Mouse (Mus musculus) midbrain, embryonic 11.5 days (tissue): Measurements from ENCODE around the gene Nt5c. TPM values are rescaled to one million over a fixed set of nuclear protein-coding genes. Genes with fewer than 3 reads are reported as not detected.
A peak's percentile ranks its signal among the peaks of the same experiment; 100 is the strongest.

Source experiments
- ATAC-seq: fragments of 200-750 bp; cut with Nextera tagmentation; 2 replicates; pipeline ENCODE4 v1.8.0; 2017; ENCODE audit warnings: moderate TSS enrichment, moderate library complexity; ENCODE audit not compliant: low FRiP score
- DNase-seq: peaks from one replicate; pipeline ENCODE4 v3.0.0; 2015; ENCODE audit warnings: low spot score; ENCODE audit errors: missing footprints
- H3K27ac ChIP-seq: fragments of 300-500 bp; sonication (generic); 2 replicates; pipeline ENCODE4 v1.5.1; 2014; ENCODE audit warnings: low read depth, low read length
- H3K27me3 ChIP-seq: fragments of 300-500 bp; sonication (generic); 2 replicates; pipeline ENCODE4 v1.6.1; 2014; ENCODE audit warnings: mild to moderate bottlenecking, low read length, moderate library complexity, mixed read lengths; ENCODE audit not compliant: control insufficient read depth, insufficient read depth
- H3K36me3 ChIP-seq: fragments of 300-500 bp; sonication (generic); 2 replicates; pipeline ENCODE4 v1.6.1; 2014; ENCODE audit warnings: mild to moderate bottlenecking, low read length, moderate library complexity, mixed read lengths; ENCODE audit not compliant: control insufficient read depth, insufficient read depth
- H3K4me1 ChIP-seq: fragments of 300-500 bp; sonication (generic); 2 replicates; pipeline ENCODE4 v1.6.1; 2014; ENCODE audit warnings: low read length; ENCODE audit not compliant: control insufficient read depth, insufficient read depth
- H3K4me2 ChIP-seq: fragments of 300-500 bp; sonication (generic); 2 replicates; pipeline ENCODE4 v1.6.1; 2014; ENCODE audit warnings: mild to moderate bottlenecking, moderate library complexity
- H3K4me3 ChIP-seq: fragments of 300-500 bp; sonication (generic); 2 replicates; pipeline ENCODE4 v1.5.1; 2014; ENCODE audit warnings: low read depth, low read length
- H3K9ac ChIP-seq: fragments of 300-500 bp; sonication (generic); 2 replicates; pipeline ENCODE4 v1.6.1; 2014; ENCODE audit warnings: low read length
- H3K9me3 ChIP-seq: fragments of 300-500 bp; sonication (generic); 2 replicates; pipeline ENCODE4 v1.6.1; 2016; ENCODE audit warnings: low read length; ENCODE audit not compliant: control insufficient read depth
- WGBS: fragments of 180-500 bp; shearing (Covaris S2); extraction: QIAGEN DNeasy Blood & Tissue Kit; methylation state at CpG from one replicate; pipeline ENCODE4 v1.1.7; 2014; 5-methylcytosine and 5-hydroxymethylcytosine counted together
- microRNA-seq: library from miRNA; unstranded; fragments of <30 nt; microRNA quantifications from one replicate; pipeline ENCODE4, GENCODE M21; 2017
- polyA plus RNA-seq: library from polyadenylated mRNA; unstranded; fragments of >200 nt; fragmentation: Nextera tagmentation; extraction: Ambion mirVana; gene quantifications from 2 replicates; pipeline ENCODE4 v1.2.1, GENCODE M21; 2014

Nt5c gene
- polyA plus RNA-seq, 1 experiment from 2014 or later, result 69.8 TPM

GRCm38 (mm10) chr11:115451781-115452241 lies 39.9 kb downstream of the Nt5c start:
- H3K4me3 ChIP-seq, result no peak overlapping the region
- H3K27me3 ChIP-seq, result no peaks in the 10 kb centered on the region
- H3K9me3 ChIP-seq, result no peaks in the 10 kb centered on the region
- H3K4me1 ChIP-seq, result no peaks in the 10 kb centered on the region
- ATAC-seq (no peak), DNase-seq (peak; percentile 78)
- no peak overlapping the region for H3K9ac ChIP-seq
- H3K4me2 ChIP-seq, result no peak overlapping the region
- no peaks in the 10 kb centered on the region for H3K36me3 ChIP-seq
- H3K27ac ChIP-seq, result no peak overlapping the region
- 90% methylated on average over 8 of the region's 8 CpGs for WGBS

DNA sequence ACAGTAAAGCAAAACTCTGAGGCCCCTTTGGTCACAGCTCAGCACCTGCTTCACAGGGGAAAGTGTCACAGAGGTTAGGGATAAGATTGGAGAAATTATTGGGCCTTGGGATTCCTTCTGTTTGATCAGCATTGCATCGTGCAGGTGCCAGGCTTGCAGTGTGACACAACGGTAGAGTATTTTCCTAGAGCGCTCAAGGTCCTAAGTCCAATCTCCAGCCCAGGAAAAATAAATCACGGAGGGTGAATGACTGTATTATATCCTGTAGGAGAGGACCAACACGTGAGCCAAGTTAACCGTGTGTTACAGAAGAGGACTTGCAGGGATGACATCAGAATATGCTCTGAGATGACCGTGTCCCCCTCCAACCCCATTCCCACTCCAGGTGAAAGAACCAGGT lies 41.5 kb downstream of the Nt5c start:
- no peaks in the 10 kb centered on the region for H3K36me3 ChIP-seq
- 94% methylated on average over 7 of the region's 7 CpGs for WGBS
- no peak overlapping the region for H3K4me3 ChIP-seq
- H3K4me2 ChIP-seq, result no peak overlapping the region
- ATAC-seq (no peak), DNase-seq (no peak)
- H3K9ac ChIP-seq, result no peak overlapping the region
- H3K4me1 ChIP-seq, result no peaks in the 10 kb centered on the region
- no peak overlapping the region for H3K27ac ChIP-seq
- H3K9me3 ChIP-seq, result no peaks in the 10 kb centered on the region
- no peaks in the 10 kb centered on the region for H3K27me3 ChIP-seq

GRCm38 (mm10) chr11:115448998-115449397 lies 42.7 kb downstream of the Nt5c start:
- H3K4me2 ChIP-seq, result no peak overlapping the region
- DNase-seq, result no peak
- no peak overlapping the region for H3K27ac ChIP-seq
- no peaks in the 10 kb centered on the region for H3K9me3 ChIP-seq
- no peaks in the 10 kb centered on the region for H3K4me1 ChIP-seq
- no peaks in the 10 kb centered on the region for H3K36me3 ChIP-seq
- H3K27me3 ChIP-seq, result no peaks in the 10 kb centered on the region
- no peak for ATAC-seq
- 65% methylated on average over 7 of the region's 7 CpGs for WGBS
- no peak overlapping the region for H3K4me3 ChIP-seq
- H3K9ac ChIP-seq, result no peak overlapping the region

GRCm38 (mm10) chr11:115448075-115448474 lies 43.6 kb downstream of the Nt5c start:
- Histone ChIP-seq H3K9ac (no peak overlapping the region), H3K9me3 (no peaks in the 10 kb centered on the region), H3K4me2 (no peak overlapping the region), H3K27ac (no peak overlapping the region), H3K4me1 (no peaks in the 10 kb centered on the region), H3K36me3 (no peaks in the 10 kb centered on the region), H3K4me3 (no peak overlapping the region), H3K27me3 (no peaks in the 10 kb centered on the region)
- 83% methylated on average over 16 of the region's 16 CpGs for WGBS
- DNase-seq, result no peak
- no peak for ATAC-seq

GRCm38 (mm10) chr11:115447321-115447885 lies 44.3 kb downstream of the Nt5c start:
- no peak overlapping the region for H3K9ac ChIP-seq
- no peaks in the 10 kb centered on the region for H3K4me1 ChIP-seq
- 83% methylated on average over 11 of the region's 11 CpGs for WGBS
- H3K9me3 ChIP-seq, result no peaks in the 10 kb centered on the region
- no peaks in the 10 kb centered on the region for H3K27me3 ChIP-seq
- no peaks in the 10 kb centered on the region for H3K36me3 ChIP-seq
- no peak for ATAC-seq
- peak; percentile 64 for DNase-seq
- H3K27ac ChIP-seq, result no peak overlapping the region
- no peak overlapping the region for H3K4me3 ChIP-seq
- H3K4me2 ChIP-seq, result no peak overlapping the region

DNA sequence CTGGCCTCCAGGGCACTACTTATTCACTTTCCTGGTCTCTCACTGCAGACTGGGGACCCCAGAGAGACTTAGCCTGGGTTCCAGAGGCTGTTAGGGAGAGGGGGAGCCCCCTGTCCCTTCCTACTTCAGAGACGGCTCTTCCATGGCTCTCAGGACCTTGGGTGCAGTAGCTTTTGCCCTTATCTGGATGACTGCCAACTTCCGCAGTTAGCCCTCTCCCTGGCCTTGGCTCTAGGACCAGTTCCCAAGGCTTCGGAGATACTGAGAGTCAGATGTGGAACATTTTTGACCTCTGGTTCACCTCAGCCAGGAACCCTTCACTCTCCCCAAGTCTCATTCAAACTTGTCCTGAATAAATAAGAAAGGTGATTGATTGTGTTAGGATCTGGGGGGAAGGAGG lies 44.8 kb downstream of the Nt5c start:
- 95% methylated on average over 3 of the region's 3 CpGs for WGBS

GRCm38 (mm10) chr11:115441417-115441816 lies 50.2 kb downstream of the Nt5c start:
- peak; percentile 82 for DNase-seq
- Histone ChIP-seq H3K27ac (no peak overlapping the region), H3K4me2 (no peak overlapping the region), H3K9me3 (no peaks in the 10 kb centered on the region), H3K9ac (no peak overlapping the region), H3K4me3 (no peak overlapping the region), H3K4me1 (no peaks in the 10 kb centered on the region), H3K36me3 (no peaks in the 10 kb centered on the region), H3K27me3 (no peaks in the 10 kb centered on the region)
- 58% methylated on average over 15 of the region's 15 CpGs for WGBS
- no peak for ATAC-seq

More for the DNA sequence above, 44.8 kb downstream of the Nt5c start:
- H3K27me3 ChIP-seq, result no peaks in the 10 kb centered on the region
- H3K4me3 ChIP-seq, result no peak overlapping the region
- no peak for ATAC-seq
- no peak overlapping the region for H3K9ac ChIP-seq
- no peak for DNase-seq
- H3K4me1 ChIP-seq, result no peaks in the 10 kb centered on the region
- H3K36me3 ChIP-seq, result no peaks in the 10 kb centered on the region
- no peak overlapping the region for H3K27ac ChIP-seq
- H3K4me2 ChIP-seq, result no peak overlapping the region
- no peaks in the 10 kb centered on the region for H3K9me3 ChIP-seq

Small RNA genes within 50 kb of the gene (microRNA-seq; reads per million reads assigned to microRNA genes)
- gene Mir3968, result 0.76 reads per million

Other genes starting within 250 kb of the Nt5c start
- gene Grin2c, start 224.6 kb downstream of the Nt5c start, polyA plus RNA-seq, result 0.04 and 0.18 TPM in 2 replicates
- gene Fdxr, start 214.8 kb downstream of the Nt5c start, polyA plus RNA-seq, result 11.2 and 12.7 TPM in 2 replicates
- gene Fads6, start 194.2 kb downstream of the Nt5c start, polyA plus RNA-seq, result 0.23 and 0.28 TPM in 2 replicates
- not detected in 2 replicates for gene Otop2, start 184.7 kb downstream of the Nt5c start, polyA plus RNA-seq
- 0.08 TPM in 1 of 2 replicates, not detected in the other for gene Ush1g, start 169.8 kb downstream of the Nt5c start, polyA plus RNA-seq
- 0.18 and 0.34 TPM in 2 replicates for gene Otop3, start 157.1 kb downstream of the Nt5c start, polyA plus RNA-seq
- gene Hid1, start 124.1 kb downstream of the Nt5c start, polyA plus RNA-seq, result 17.8 and 18.3 TPM in 2 replicates
- gene Cdr2l, start 109.9 kb downstream of the Nt5c start, polyA plus RNA-seq, result 20.6 and 20.9 TPM in 2 replicates
- 268 and 278 TPM in 2 replicates for gene Mrpl58, start 88.1 kb downstream of the Nt5c start, polyA plus RNA-seq
- gene Atp5h, start 71.9 kb downstream of the Nt5c start, polyA plus RNA-seq, result 886 and 917 TPM in 2 replicates
- 21.6 and 24.0 TPM in 2 replicates for gene Kctd2, start 71.7 kb downstream of the Nt5c start, polyA plus RNA-seq
- gene Trim80, start 51.3 kb downstream of the Nt5c start, polyA plus RNA-seq, result not detected in 2 replicates
- 0.14 TPM in 1 of 2 replicates, not detected in the other for gene Slc16a5, start 29.4 kb downstream of the Nt5c start, polyA plus RNA-seq
- 7.7 and 7.8 TPM in 2 replicates for gene Armc7, start 16.2 kb downstream of the Nt5c start, polyA plus RNA-seq
- 954 and 958 TPM in 2 replicates for gene Jpt1, start 22.5 kb upstream of the Nt5c start, polyA plus RNA-seq
- 1,615 and 1,739 TPM in 2 replicates for gene Sumo2, start 44.4 kb upstream of the Nt5c start, polyA plus RNA-seq
- gene Nup85, start 72.6 kb upstream of the Nt5c start, polyA plus RNA-seq, result 195 and 197 TPM in 2 replicates
- 105 TPM in 2 replicates for gene Mrps7, start 112.1 kb upstream of the Nt5c start, polyA plus RNA-seq
- 18.7 and 25.1 TPM in 2 replicates for gene Gga3, start 112.2 kb upstream of the Nt5c start, polyA plus RNA-seq
- gene Mif4gd, start 121.1 kb upstream of the Nt5c start, polyA plus RNA-seq, result 14.0 and 16.4 TPM in 2 replicates
- 20.3 and 24.0 TPM in 2 replicates for gene Slc25a19, start 136.4 kb upstream of the Nt5c start, polyA plus RNA-seq
- gene Grb2, start 216.7 kb upstream of the Nt5c start, polyA plus RNA-seq, result 74.3 and 77.7 TPM in 2 replicates